Comparison of ENCODE assay signal across 8 mouse cellular contexts in genomic region chr15:83036900-83037519, GRCm38 (mm10). TPM values are rescaled to one million over a fixed set of nuclear protein-coding genes. Genes with fewer than 3 reads are reported as not detected.
DNase-seq lines count a peak whose midpoint lies in the region; ATAC-seq and TF ChIP-seq lines count a peak whose summit lies in the region.

No protein-coding gene starts in this region.

- no peaks in the 10 kb centered on the region for H3K36me3 ChIP-seq in neural tube, embryonic 13.5 days
- H3K36me3 ChIP-seq in heart, embryonic 16.5 days (ENCODE audit: control insufficient read depth, insufficient read depth), result no peaks in the 10 kb centered on the region
- no peaks in the 10 kb centered on the region for H3K36me3 ChIP-seq in thymus, adult 2 months (ENCODE audit: control insufficient read depth, insufficient read depth, low read length)
- H3K36me3 ChIP-seq in midbrain, embryonic 11.5 days (ENCODE audit: control insufficient read depth, insufficient read depth, low read length), result no peaks in the 10 kb centered on the region

- 74% methylated on average over 14 of the region's 14 CpGs for WGBS in neural tube, embryonic 13.5 days
- WGBS in heart, embryonic 16.5 days, result 39% methylated on average over 14 of the region's 14 CpGs
- 82% methylated on average over 14 of the region's 14 CpGs for WGBS in thymus, adult 2 months
- 90% methylated on average over 14 of the region's 14 CpGs for WGBS in midbrain, embryonic 11.5 days

- peaks cover 42% of the 10 kb centered on the region for H3K27me3 ChIP-seq in neural tube, embryonic 13.5 days
- 0 out of 2 replicates have a peak, but pooled peaks cover 2% of the 10 kb centered on the region for H3K27me3 ChIP-seq in heart, embryonic 16.5 days (ENCODE audit: control insufficient read depth, insufficient read depth, low read length)
- no peaks in the 10 kb centered on the region for H3K27me3 ChIP-seq in thymus, adult 2 months (ENCODE audit: control insufficient read depth, insufficient read depth, low read length)
- peaks cover 13% of the 10 kb centered on the region; the same call in 1 of the 2 replicates for H3K27me3 ChIP-seq in midbrain, embryonic 11.5 days (ENCODE audit: control insufficient read depth, insufficient read depth, low read length)

- no peak overlapping the region for H3K4me3 ChIP-seq in neural tube, embryonic 13.5 days
- H3K4me3 ChIP-seq in heart, embryonic 16.5 days (ENCODE audit: low read length), result no peak overlapping the region
- H3K4me3 ChIP-seq in thymus, adult 2 months (ENCODE audit: control insufficient read depth, insufficient read depth, low read length), result no peak overlapping the region
- H3K4me3 ChIP-seq in midbrain, embryonic 11.5 days (ENCODE audit: low read depth, low read length), result no peak overlapping the region

- H3K9ac ChIP-seq in neural tube, embryonic 13.5 days, result no peak overlapping the region
- H3K9ac ChIP-seq in heart, embryonic 16.5 days (ENCODE audit: low read length), result no peak overlapping the region
- no peak overlapping the region for H3K9ac ChIP-seq in midbrain, embryonic 11.5 days (ENCODE audit: low read length)

- no peak for ATAC-seq in frontal cortex, adult (ENCODE audit: low TSS enrichment)
- ATAC-seq in neural tube, embryonic 13.5 days (ENCODE audit: low read depth), result no peak
- peak; percentile 63 for ATAC-seq in heart, embryonic 16.5 days (replicated peaks; ENCODE audit: extremely low read depth, insufficient read depth, low FRiP score)
- no peak for ATAC-seq in midbrain, embryonic 11.5 days (ENCODE audit: low FRiP score)

- H3K4me1 ChIP-seq in neural tube, embryonic 13.5 days (replicated peaks), result peaks cover 61% of the 10 kb centered on the region
- H3K4me1 ChIP-seq in heart, embryonic 16.5 days (ENCODE audit: control insufficient read depth, insufficient read depth, low read length), result peaks cover 51% of the 10 kb centered on the region
- H3K4me1 ChIP-seq in thymus, adult 2 months (replicated peaks; ENCODE audit: control insufficient read depth, insufficient read depth, low read length), result peaks cover 63% of the 10 kb centered on the region
- peaks cover 26% of the 10 kb centered on the region for H3K4me1 ChIP-seq in midbrain, embryonic 11.5 days (ENCODE audit: control insufficient read depth, insufficient read depth, low read length)

- no peak for TF ChIP-seq POLR2A in thymus, adult 2 months (IDR thresholded peaks at IDR 0.05; ENCODE audit: control insufficient read depth, extremely low read depth, insufficient read depth, low read length, poor library complexity)

- H3K4me2 ChIP-seq in neural tube, embryonic 13.5 days, result no peak overlapping the region
- peak overlapping the region; percentile 20 for H3K4me2 ChIP-seq in heart, embryonic 16.5 days (ENCODE audit: low read depth, low read length)
- H3K4me2 ChIP-seq in midbrain, embryonic 11.5 days, result no peak overlapping the region

- H3K9me3 ChIP-seq in neural tube, embryonic 13.5 days, result no peaks in the 10 kb centered on the region
- no peaks in the 10 kb centered on the region for H3K9me3 ChIP-seq in heart, embryonic 16.5 days (replicated peaks; ENCODE audit: control insufficient read depth, low read length)
- no peaks in the 10 kb centered on the region for H3K9me3 ChIP-seq in midbrain, embryonic 11.5 days (ENCODE audit: control insufficient read depth, low read length)

- TF ChIP-seq CTCF in thymus, adult 2 months (IDR thresholded peaks at IDR 0.05; ENCODE audit: borderline replicate concordance, control insufficient read depth, extremely low read depth, insufficient read depth, low read length, poor library complexity), result no peak

- DNase-seq in frontal cortex, adult 2 months (ENCODE audit: extremely low spot score in 1 of 2, low spot score in 1 of 2), result peak; percentile 43 to 67
- DNase-seq in neural tube, embryonic 10.5 days (ENCODE audit: extremely low spot score, low spot score), result no peak
- peak; percentile 76 for DNase-seq in ovary, postnatal 36 days (ENCODE audit: low spot score)
- no peak for DNase-seq in thymus, adult 2 months
- no peak for DNase-seq in midbrain, embryonic 11.5 days (ENCODE audit: low spot score, missing footprints)

- 0 out of 2 replicates have a peak overlapping the region, but pooled peaks have one; percentile 46 for H3K27ac ChIP-seq in neural tube, embryonic 13.5 days (replicated peaks)
- H3K27ac ChIP-seq in heart, embryonic 16.5 days (ENCODE audit: low read length), result peak overlapping the region; percentile 77
- no peak overlapping the region for H3K27ac ChIP-seq in thymus, adult 2 months (ENCODE audit: control insufficient read depth, insufficient read depth, low read length)
- H3K27ac ChIP-seq in midbrain, embryonic 11.5 days (ENCODE audit: low read depth, low read length), result no peak overlapping the region

RNA-seq across cellular contexts. Expression of gene Nfam1, which starts 3.9 kb away (rescaled TPM):
- 2.0 and 2.2 TPM in 2 replicates for polyA plus RNA-seq in frontal cortex, adult 2 months (2012; rRNA removed)
- polyA plus RNA-seq in neural tube, embryonic 13.5 days (2015; fragmentation: Nextera tagmentation; extraction: Ambion mirVana), result 2.4 and 2.6 TPM in 2 replicates
- polyA plus RNA-seq in heart, embryonic 16.5 days (2015; fragmentation: Nextera tagmentation; extraction: Ambion mirVana), result 2.3 and 3.2 TPM in 2 replicates
- polyA plus RNA-seq in thymus, adult 2 months (2012; rRNA removed), result 8.1 and 9.8 TPM in 2 replicates
- 3.9 and 4.0 TPM in 2 replicates for polyA plus RNA-seq in midbrain, embryonic 11.5 days (2014; fragmentation: Nextera tagmentation; extraction: Ambion mirVana)

RNA-seq across cellular contexts. Expression of gene Tcf20, which starts 49.3 kb away (rescaled TPM):
- 31.3 and 38.3 TPM in 2 replicates for polyA plus RNA-seq in frontal cortex, adult 2 months (2012; rRNA removed)
- 11.8 and 12.7 TPM in 2 replicates for polyA plus RNA-seq in neural tube, embryonic 13.5 days (2015; fragmentation: Nextera tagmentation; extraction: Ambion mirVana)
- 4.0 and 4.4 TPM in 2 replicates for polyA plus RNA-seq in heart, embryonic 16.5 days (2015; fragmentation: Nextera tagmentation; extraction: Ambion mirVana)
- polyA plus RNA-seq in thymus, adult 2 months (2012; rRNA removed), result 48.7 and 69.3 TPM in 2 replicates
- polyA plus RNA-seq in midbrain, embryonic 11.5 days (2014; fragmentation: Nextera tagmentation; extraction: Ambion mirVana), result 12.3 and 13.5 TPM in 2 replicates

RNA-seq across cellular contexts. Expression of gene Serhl, which starts 52.3 kb away (rescaled TPM):
- polyA plus RNA-seq in frontal cortex, adult 2 months (2012; rRNA removed), result 14.5 and 15.7 TPM in 2 replicates
- 20.8 and 31.3 TPM in 2 replicates for polyA plus RNA-seq in neural tube, embryonic 13.5 days (2015; fragmentation: Nextera tagmentation; extraction: Ambion mirVana)
- polyA plus RNA-seq in heart, embryonic 16.5 days (2015; fragmentation: Nextera tagmentation; extraction: Ambion mirVana), result 77.1 and 80.5 TPM in 2 replicates
- polyA plus RNA-seq in thymus, adult 2 months (2012; rRNA removed), result 64.9 and 82.9 TPM in 2 replicates
- polyA plus RNA-seq in midbrain, embryonic 11.5 days (2014; fragmentation: Nextera tagmentation; extraction: Ambion mirVana), result 46.9 and 47.0 TPM in 2 replicates

Comparison
In these comparisons a context has a peak if more than half of its experiments do, and no peak if none do; other contexts are left out.
1. DNase-seq: peak in frontal cortex, adult 2 months (2 of 2) and ovary, postnatal 36 days (single experiment); none in neural tube, embryonic 10.5 days (single experiment), thymus, adult 2 months (single experiment) and midbrain, embryonic 11.5 days (single experiment).
2. H3K27ac ChIP-seq: peak in neural tube, embryonic 13.5 days (single experiment) and heart, embryonic 16.5 days (single experiment); none in thymus, adult 2 months (single experiment) and midbrain, embryonic 11.5 days (single experiment).